Mouse (Mus musculus) frontal cortex, postnatal 25 days (tissue): Measurements from ENCODE around the gene Tmem82.
A peak's percentile ranks its signal among the peaks of the same experiment; 100 is the strongest.

ENCODE experiments used
- DNase-seq, 2 experiments: peaks; one replicate each; pipeline ENCODE4 v3.0.0; 2022; ENCODE audit warnings: low spot score in 2 of 2

Gene Tmem82

DNA sequence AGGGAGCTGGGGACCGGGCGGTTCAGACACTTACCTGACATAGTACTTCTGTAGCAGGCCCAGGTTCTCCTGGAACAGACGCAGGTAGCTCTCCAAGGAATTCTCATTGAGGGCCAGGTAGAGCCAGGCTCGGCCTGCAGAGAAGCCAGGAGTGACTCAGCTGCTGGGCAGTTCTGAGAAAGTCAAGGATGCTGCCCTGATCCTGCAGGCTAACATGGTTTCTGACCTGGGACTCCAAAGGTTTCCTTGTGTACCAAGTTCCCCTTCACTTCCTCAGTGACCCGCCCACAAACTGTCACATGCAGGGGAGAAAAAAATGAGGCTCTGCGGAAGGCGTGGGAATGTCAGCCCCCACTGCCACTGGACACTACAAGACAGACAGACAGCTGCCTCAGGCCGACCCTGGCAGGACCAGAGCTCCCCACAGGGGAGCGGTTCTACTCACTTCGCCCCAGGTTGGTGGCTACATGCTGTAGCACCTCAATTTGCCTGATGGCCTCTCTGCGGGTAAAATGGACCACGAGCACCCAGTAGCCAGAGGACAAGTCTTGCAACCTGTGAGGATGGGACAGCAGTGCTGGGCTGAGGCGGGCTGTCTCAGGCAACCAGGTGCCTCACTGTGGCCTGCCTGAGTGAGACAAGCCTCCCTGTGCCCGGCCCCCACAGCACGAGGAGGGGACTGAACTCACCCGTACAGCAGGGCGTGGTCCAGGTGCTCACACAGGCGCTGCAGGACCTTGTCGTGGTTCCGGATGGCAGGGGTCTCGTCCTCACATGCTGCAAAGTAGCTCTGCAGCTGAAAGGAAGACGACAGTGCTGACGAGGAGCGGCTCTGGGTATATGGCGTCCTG is 23.8 kb upstream of the Tmem82 start:
- no peak for DNase-seq

DNA sequence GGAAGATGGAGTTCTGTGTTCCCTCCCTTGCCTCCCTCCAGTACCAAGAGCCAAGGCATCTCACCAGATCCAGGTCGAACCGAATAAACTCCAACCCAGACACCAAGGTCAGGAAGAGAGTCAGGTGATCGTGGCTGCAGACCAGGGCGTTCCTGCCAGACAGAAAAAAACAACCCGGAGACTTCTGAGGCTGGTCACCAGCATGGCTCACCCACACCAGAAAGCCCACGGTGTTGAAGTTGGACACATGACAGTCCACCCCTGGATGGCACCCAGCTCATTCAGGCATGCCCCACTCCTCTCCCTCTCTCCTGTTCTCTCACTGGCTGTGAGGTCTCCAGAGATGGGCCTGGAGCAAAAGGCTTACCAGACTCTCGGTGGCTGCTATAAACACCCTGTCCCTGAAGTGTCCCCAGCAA is 22.9 kb upstream of the Tmem82 start:
- DNase-seq, result no peak

DNA sequence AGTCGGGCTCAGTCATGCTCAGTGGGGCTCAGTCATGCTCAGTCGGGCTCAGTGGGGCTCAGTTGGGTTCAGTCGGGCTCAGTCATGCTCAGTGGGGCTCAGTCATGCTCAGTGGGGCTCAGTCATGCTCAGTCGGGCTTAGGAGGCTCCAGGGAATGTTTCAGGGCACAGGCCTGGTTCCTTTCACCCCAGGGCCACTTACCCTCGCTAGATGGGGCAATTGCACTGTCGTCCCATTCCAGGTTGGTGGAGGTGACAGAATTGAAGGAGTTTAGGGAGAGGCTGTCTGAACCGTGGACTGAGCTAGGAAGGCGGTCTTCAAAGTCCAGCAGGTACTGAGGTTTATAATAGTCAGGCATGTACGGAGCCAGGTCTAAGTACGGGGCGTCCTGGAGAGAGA is 21.0 kb upstream of the Tmem82 start:
- DNase-seq, result no peak

DNA sequence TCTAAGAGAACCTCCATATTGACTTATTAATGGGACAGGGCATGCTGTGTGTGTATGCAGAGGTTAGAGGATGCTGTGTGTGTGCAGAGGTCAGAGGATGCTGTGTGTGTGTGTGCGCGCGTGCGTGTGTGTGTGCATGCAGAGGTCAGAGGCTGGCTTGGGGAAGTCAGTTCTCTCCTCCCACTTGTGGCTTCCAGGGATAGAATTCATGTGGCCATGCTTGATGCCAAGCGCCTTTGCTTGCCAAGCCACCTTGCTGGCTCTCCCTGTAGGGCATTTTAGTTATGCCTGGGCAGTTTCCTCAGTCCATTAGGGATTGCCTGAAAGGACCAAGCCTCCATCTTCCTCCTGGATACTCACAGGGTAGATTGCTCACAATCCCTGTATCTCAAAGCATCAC is 18.3 kb upstream of the Tmem82 start:
- no peak for DNase-seq

DNA sequence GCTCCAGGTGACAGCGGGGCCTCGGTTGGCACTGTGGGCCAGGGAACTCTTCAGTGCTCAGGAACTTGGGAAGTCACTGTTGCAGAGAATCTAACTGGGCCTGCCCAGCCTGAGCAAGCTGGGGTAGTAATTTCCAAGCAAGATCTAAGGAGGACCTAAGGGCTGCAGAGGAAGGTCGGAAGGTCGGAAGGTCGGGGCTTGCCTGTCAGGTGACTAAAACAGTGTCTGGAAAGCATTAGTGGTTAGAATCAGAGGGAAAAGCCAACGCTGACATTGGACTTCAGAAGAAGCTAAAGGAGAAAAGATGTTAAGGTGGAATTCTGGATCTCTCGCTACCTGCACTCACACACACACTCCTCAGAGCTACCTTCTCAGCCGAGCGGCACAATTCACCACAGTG is 17.6 kb upstream of the Tmem82 start:
- no peak for DNase-seq

DNA sequence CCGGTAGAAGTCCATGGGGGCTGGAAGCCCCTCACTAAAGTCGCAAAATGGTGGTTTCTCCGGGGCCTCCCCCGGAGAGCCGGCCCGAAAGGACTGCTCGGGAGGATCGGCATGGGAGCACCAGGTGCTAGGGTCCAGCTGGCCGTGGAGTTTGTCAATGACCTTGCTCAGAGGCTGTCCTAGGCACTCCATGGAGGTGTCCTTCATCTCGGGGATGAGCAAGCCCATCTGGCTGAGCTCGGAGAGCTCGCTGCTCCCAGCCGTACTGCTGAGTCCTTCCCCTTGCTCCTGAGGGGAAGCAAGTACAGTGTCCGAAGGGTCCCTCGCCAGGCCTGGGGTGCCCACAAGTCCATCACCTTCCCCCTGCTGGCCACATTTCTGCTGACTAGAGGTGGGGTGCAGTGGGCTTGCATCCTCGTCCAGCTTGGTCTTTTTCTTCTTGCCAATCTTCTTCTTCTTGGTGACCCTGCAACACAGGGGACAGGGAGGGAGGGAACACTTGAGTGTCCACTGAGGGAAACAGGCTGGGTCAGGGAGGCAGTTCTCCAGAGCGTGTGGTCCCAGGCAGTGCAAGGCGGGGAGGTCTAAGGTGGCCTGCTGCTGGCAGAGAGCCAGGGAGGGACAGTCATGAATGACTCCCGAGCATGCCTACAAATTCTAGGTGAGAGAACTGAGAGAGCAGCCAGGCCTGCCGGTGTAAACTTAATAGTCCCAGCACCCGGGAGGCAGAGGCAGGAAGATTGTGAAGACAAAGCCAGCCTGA is 13.9 kb upstream of the Tmem82 start:
- no peak for DNase-seq

DNA sequence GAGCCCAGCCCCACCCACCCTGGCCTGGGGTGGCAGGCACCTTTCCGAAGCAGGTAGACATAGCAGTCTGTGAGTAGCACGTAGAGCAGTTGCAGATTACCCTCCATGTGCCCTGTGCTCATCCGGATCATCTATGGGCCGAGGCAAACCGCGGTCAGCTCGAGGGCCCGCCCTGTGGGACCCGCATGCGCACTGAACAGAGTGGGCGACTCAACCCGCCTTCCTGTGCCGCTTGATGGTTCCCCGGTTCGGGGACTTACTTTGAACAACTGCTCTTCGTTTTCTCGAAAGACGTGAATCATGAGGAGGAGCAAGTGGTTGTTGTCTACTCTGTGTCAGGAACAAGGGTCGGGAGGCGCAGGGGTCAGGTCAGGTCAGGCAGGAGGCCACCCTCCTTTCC is 12.8 kb upstream of the Tmem82 start:
- no peak for DNase-seq

DNA sequence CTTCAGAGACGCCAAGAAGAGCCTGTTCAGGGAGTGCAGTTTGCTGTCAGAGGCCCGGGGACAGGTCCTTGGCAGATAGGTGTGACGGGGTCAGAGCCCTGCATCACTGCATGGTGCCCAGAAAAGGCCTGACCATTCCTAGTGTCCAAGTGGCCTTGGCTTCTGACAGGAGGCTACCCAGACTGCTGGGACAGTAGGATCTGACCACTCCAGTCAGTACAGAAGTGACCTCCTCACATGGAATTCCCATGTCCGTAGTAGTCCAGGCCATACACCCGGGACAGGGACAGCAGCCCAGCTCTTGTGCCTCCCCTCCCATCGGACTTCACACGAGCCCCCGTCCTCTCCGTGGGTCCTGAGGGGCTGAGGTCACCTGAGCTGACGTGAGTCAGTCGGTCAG is 11.6 kb upstream of the Tmem82 start:
- no peak for DNase-seq

DNA sequence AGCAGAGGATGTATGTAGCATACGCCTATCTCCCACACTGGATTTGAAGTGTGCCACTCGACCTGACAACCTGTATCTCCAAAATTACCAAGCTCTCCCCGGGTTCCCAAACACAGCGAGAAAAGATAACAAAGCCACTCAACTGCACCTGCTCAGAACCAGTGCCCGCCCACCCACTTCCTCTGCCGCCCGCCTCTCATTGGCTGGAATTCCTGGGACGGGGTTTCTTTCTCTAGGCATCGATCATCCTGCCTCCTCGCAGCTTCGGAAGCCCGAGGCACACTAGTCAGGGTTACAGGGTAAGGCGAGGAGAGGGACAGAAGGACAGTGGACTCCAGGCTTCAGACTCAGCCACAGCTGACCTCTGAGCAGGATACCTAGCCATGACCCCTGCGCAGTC is 10.2 kb upstream of the Tmem82 start:
- DNase-seq, result no peak

DNA sequence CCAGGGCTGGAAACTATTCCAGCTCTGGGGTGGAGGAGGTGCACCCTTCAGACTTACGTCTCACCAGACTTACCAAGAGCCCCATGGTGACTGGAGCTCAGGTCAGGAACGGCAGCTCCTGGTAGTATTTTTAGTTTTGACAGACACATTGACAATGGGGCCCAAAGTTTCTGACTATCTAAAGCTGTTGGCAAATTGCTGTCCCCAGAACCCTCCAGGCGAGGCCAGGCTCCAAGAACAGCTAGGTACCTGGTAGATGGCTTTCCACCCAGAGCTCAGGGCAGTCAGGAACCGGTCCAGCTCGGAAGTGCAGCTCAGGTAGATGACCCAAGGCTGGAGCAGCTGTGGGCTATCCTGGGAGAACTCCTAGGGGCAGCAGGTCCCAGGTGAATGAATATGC is 9.1 kb upstream of the Tmem82 start:
- no peak for DNase-seq

DNA sequence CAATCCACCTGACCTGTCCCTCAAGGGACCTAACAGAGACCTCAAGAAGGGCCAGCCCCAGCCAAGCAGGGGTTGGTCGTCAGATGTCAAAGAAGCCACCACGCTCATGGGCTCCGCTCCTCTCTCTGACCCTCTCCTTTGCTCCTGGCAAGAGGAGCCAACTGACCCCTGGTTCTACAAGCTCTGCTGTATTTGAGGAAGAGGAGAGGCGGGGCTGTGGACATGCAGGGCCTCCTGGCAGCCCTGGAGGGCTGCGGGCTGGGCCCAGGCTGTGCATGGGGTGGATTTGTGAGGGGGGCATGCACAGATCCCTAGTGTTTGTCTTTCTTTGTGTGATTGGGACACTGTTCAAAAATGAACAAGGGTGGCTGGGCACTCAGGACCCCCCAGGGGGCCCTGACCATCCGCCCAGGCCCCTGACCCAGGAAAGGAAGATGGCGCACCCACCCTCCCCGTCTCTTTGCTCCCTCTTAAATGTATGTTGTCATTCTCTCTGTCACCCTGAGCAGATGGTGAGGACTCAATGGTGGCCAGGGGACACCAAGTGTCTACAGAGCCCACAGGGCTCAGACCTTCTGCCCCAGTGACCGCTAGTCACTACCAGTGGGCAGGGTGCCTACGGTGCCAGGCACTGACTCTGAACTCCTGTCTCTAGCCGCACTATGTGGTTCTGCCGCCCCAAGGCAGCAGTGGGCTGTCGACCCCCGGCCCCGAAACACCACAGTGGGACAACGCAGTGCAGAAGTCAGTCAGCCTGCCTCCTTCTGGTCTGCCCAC is 7.5 kb upstream of the Tmem82 start:
- no peak for DNase-seq

DNA sequence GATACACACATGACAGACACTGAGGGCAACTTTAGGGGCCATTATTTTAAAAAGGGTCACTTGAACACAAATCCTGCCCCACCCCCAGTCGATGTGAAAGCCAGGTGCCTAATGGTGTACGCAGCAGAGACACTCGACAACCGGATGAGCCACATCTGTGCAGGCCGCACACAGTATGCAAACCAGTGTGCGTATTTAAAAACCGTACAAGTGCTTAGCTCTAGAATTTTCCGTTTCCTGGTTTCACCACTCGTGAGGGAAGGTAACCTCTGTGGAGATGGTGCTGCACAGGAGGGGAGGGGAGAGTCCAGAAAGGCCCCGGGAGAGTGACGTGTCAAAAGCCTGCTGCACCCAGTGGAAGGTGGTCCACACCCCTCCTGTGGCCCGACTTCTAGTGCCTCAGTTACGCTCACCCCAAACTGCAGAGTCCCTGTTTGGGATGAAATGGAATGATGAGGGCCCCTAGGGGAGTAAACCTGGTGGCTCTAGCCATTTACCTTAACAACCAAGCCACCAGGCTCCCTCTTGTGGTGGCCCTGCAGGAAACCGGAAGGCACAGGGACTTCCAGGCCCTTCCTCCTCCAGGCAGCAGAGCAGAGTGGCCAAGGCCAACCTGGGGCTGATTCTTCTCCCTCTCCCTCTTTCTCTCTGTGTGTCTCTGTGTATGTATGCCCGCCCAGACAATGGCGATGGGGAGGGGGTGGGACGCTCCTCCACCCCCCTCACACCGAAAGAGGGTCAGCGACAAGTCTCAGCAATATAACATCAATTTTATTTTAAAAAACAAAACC is 6.7 kb upstream of the Tmem82 start:
- no peak for DNase-seq

DNA sequence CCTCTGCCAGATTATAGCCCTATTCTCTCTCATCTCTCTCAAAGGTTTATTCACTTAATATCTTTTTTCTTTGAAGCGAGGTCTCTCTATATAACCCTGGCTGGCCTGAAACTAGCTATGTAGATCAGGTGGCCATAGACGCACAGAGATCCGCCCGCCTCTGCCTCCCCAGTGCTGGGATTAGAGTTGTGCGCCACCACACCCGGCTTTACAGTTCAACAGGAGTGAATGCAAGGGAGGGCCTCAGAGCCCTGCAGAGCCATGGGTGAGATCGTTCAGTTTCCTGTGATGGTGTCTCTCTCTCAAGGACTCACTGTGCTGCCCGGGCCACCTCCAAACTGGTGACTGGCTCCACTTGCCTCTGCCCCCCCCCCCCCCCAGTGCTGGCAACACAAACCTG is 5.7 kb upstream of the Tmem82 start:
- no peak for DNase-seq

DNA sequence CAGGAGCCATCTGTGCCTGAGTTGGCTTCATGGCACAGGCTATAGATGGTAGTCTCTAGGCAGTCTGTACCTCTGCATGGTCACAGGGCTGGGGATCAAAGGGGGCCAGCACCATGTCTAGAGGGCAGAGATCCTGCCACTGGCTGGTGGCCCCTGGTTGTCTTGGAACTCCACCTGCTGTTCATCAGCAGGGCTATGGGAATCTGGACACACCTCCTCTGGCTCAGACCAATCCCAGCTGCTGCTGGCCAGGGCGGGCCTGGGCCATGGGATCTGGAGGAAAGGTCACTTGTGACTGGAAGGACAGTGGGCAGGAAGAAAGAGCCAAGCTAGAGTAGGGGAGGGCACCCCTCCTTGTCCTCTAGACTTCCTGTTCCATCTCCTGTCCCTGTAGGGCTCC is 5.2 kb upstream of the Tmem82 start, which contains the start of gene Slc25a34:
TSS of gene Slc25a34 (minus strand) at position 156 of the 400 bp plus-strand sequence.
- DNase-seq, result no peak

DNA sequence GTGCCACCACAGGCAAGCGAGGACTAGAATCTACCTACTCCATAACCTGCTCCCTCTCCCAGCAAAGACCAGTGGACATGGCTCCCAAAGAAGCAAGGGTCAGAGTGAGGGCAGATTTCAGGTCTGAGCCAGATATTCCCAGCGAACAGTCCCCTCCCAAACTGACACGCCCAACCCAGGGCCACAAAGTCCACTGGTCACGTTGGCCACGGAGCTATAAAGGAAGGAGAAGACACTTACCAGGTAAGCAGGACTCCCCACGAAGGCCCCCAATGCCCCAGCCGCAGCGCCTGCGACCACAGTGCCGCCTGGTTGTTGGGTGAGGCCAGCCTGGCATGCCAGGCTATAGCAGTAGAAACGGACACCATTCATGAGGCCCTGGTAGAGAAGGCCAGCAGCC is 4.6 kb upstream of the Tmem82 start:
- DNase-seq, result no peak

DNA sequence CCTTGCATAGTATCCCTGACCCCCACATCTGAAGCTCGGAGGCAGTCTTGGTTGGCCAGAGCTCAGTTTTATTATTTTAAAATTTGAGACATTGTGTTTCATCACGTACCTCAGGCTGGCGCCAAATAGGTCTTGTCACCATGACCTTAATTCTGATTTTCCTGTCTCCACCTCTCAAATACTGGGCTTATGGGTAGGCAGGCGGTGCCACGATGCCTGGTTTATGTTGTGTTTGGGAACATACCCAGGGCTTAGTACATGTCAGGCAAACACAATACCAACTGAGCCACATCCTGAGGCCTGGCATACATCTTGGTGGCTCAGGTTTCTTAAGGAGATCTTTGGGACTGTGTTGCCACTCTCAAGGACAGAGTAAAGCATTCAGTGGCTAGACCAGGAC is 4.1 kb upstream of the Tmem82 start:
- DNase-seq, result no peak

DNA sequence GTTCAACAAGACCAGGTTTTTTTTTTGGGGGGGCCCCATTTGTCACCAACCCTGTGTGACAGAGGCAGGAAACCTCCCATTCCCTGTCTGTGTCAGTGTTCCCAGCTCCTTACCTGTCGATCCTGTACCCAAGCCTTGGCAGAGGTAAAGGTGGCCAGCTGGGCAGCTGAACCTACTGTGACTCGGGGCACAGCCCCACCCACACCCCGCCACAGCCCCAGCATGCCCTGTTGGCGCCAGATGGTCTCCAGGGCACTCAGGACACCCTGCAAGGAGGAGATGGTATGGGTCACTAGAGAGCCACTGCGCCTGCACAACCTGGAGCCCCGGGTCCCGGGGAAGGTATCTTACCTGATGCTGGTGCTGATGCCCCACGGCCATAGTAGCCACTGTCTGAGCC is 3.7 kb upstream of the Tmem82 start:
- no peak for DNase-seq

DNA sequence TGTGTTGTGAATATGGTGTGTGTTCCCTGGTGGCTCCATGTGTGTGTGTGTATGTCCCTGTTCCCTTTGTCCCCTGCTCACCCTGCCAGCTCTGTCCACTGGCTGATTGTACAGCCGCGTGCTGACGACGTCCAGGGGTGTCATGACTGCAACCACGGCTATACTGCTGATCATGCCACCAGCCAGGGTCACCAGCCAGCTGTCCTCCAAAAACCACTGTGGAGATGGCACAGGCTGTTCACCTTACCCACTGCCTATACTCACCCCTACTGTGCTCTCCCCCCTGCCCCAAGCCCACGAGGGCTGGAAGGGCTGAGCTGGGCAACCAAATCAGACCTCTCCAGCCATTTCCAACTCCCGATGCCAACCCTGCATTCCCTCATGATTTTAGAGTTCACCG is 2.9 kb upstream of the Tmem82 start:
- no peak for DNase-seq

DNA sequence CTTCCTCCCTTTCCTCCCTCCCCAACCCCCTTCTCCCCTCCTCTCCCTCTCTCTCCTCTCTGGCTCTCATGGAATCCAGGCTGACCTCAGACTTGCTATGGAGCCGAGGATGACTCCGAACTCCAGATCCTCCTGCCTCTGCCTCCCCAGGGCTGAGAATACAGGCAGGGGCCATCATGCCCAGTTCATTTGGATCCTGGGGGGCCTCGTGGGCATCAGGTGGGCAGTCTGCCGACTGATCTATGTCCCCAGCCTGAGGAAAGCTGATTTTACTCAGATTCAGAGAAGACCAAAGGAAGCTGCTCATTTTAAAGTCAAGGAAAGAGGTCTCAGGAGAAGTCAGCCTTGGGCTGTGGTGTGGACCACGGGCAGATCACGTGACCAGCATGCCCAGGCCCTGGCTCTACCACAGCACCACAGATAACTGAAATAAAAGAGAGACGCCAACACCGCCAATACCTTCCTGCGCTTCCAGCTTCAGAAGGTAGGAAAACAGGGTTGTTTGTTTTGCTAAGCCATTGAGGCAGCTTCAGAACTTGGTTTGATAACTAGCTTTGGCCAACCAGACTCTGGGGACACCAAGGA is 958 bp upstream of the Tmem82 start:
- no peak for DNase-seq

DNA sequence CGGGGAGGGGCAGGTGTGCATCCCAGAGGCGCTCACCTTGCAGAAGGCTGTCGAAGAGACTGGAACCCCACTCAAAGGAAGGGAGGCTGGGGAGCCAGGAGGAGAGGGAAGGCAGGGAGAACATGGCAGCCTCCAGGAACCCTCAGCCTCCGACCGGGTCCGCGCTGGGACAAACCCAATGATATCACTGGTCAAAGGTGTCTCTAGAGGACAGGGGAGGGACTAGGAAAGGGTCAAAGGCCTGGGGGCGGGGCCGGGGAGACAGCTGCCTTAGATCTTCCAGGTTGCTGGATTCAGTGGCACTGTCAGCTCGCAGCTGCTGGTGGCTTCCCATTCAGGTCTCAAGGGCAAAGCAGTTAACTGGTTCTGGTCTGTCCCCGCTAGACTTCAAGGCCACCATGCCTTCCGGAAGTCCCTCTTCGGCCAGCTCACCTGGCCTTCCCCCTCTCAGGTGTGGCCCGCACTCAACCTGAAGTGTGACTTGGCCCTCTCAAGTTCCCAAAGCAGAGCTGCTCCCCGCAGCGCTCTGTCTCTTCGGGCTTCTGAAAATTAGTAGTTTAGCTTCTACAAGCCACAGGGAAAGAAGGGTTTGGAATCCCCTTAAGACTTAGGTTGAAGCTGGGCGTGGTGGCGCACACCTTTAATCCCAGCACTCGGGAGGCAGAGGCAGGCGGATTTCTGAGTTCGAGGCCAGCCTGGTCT is 419 bp downstream of the Tmem82 start:
- no peak for DNase-seq

DNA sequence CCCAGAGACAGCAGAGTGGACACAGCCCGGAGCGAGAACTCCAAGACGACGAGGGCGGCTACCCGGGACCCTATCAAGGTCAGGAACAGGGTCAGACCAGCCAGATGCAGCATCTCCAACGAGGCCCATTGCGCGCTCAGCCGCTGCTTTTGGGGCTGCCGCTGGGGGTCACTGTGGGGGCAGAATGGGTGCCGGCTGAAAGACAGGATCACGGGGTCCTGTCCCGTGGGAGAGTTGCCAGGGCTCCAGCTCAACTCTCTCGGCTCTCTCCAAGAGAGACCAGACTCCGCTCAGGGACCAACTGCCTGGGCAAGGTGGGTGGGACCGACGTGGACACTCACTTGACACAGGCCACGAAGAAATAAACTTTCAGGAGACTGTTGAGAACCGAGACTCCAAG is 1.1 kb downstream of the Tmem82 start:
- peak; percentile 38 to 39 for DNase-seq
